Mouse (Mus musculus) monocyte, adult 5-6 weeks (primary cell): ENCODE results near the gene Atp5f1. TPM values are rescaled to one million over a fixed set of nuclear protein-coding genes. Genes with fewer than 3 reads are reported as not detected.

Source experiments
- ATAC-seq: fragments of 153-309, 156-312 bp; replicated peaks from 2 replicates; pipeline ENCODE4 v1.8.0; 2017; ENCODE audit warnings: mild to moderate bottlenecking; ENCODE audit not compliant: low TSS enrichment, insufficient number of reproducible peaks, severe bottlenecking, poor library complexity, low FRiP score
- total RNA-seq: library from RNA; stranded (forward); fragments of 200-1000, 200-491, 200-594 nt; gene quantifications from 3 replicates; pipeline ENCODE4 v1.2.3, GENCODE M21; 2017

Gene Atp5f1
- total RNA-seq, 1 experiment from 2014 or later, result 456 TPM

GRCm38 (mm10) chr3:105908976-105909375 is 50.9 kb downstream of the Atp5f1 start:
- ATAC-seq, result no peak

GRCm38 (mm10) chr3:105907956-105908655 is 51.8 kb downstream of the Atp5f1 start:
- no peak for ATAC-seq

GRCm38 (mm10) chr3:105904721-105905120 is 55.2 kb downstream of the Atp5f1 start:
- no peak for ATAC-seq

- ATAC-seq, result no peak
Measured at GRCm38 (mm10) chr3:105904213-105904612, 55.7 kb downstream of the Atp5f1 start.

- ATAC-seq, result no peak
Measured at GRCm38 (mm10) chr3:105901468-105901867, 58.4 kb downstream of the Atp5f1 start.

GRCm38 (mm10) chr3:105900716-105901115 is 59.2 kb downstream of the Atp5f1 start:
- ATAC-seq, result peak; percentile 80

- no peak for ATAC-seq
Measured at GRCm38 (mm10) chr3:105900266-105900665, 59.6 kb downstream of the Atp5f1 start.

GRCm38 (mm10) chr3:105899394-105900147 is 60.3 kb downstream of the Atp5f1 start:
- peak; percentile 28; the same call in 1 of the 2 replicates for ATAC-seq

GRCm38 (mm10) chr3:105898861-105899260 is 61.0 kb downstream of the Atp5f1 start:
- no peak for ATAC-seq

- no peak for ATAC-seq
Measured at GRCm38 (mm10) chr3:105898325-105898724, 61.6 kb downstream of the Atp5f1 start.

GRCm38 (mm10) chr3:105896811-105897210 is 63.1 kb downstream of the Atp5f1 start:
- ATAC-seq, result no peak

GRCm38 (mm10) chr3:105894601-105895592 is 65.0 kb downstream of the Atp5f1 start:
- peak; percentile 54 for ATAC-seq

GRCm38 (mm10) chr3:105893941-105894391 is 65.9 kb downstream of the Atp5f1 start:
- no peak for ATAC-seq

Other genes starting within 250 kb of the Atp5f1 start
- 424 to 819 TPM (median 731 TPM) in 3 replicates for gene Rap1a, start 158.8 kb downstream of the Atp5f1 start, total RNA-seq
- gene Adora3, start 89.2 kb downstream of the Atp5f1 start, total RNA-seq, result 5.1 to 7.1 TPM in 2 of 3 replicates, not detected in the other
- gene Tmigd3, start 89.2 kb downstream of the Atp5f1 start, total RNA-seq, result 0.39 to 3.4 TPM (median 2.0 TPM) in 3 replicates
- gene I830077J02Rik, start 27.4 kb downstream of the Atp5f1 start, total RNA-seq, result 39.0 to 51.7 TPM (median 50.2 TPM) in 3 replicates
- 10.7 to 20.3 TPM (median 12.9 TPM) in 3 replicates for gene Wdr77, start 730 bp downstream of the Atp5f1 start, total RNA-seq
- 0.95 to 3.8 TPM (median 2.4 TPM) in 3 replicates for gene Ovgp1, start 13.6 kb upstream of the Atp5f1 start, total RNA-seq
- gene Pifo, start 54.5 kb upstream of the Atp5f1 start, total RNA-seq, result not detected in 3 replicates
- 1.1 to 4.9 TPM in 2 of 3 replicates, not detected in the other for gene Chil5, start 72.7 kb upstream of the Atp5f1 start, total RNA-seq
- not detected in 3 replicates for gene Chia1, start 153.1 kb upstream of the Atp5f1 start, total RNA-seq
- gene Chil3, start 207.5 kb upstream of the Atp5f1 start, total RNA-seq, result 20.3 to 46.6 TPM (median 38.3 TPM) in 3 replicates